Mouse (Mus musculus) lung, embryonic 16.5 days (tissue): ENCODE measurements around the gene Tmem255b. TPM values are rescaled to one million over a fixed set of nuclear protein-coding genes. Genes with fewer than 3 reads are reported as not detected.

Source experiments
- ATAC-seq: fragments of 200-750 bp; cut with Nextera tagmentation; 2 replicates; pipeline ENCODE4 v1.8.0; 2017; ENCODE audit warnings: low read depth, mild to moderate bottlenecking, moderate library complexity
- H3K27ac ChIP-seq: fragments of 300-500 bp; sonication (generic); 2 replicates; pipeline ENCODE4 v1.5.1; 2014; ENCODE audit warnings: mild to moderate bottlenecking, control low read depth, low read length
- H3K27me3 ChIP-seq: fragments of 300-500 bp; sonication (generic); 2 replicates; pipeline ENCODE4 v1.6.1; 2014; ENCODE audit warnings: low read depth, low read length, mixed read lengths; ENCODE audit not compliant: control insufficient read depth, insufficient read depth
- H3K36me3 ChIP-seq: fragments of 300-500 bp; sonication (generic); 2 replicates; pipeline ENCODE4 v1.6.1; 2014; ENCODE audit warnings: low read length; ENCODE audit not compliant: control insufficient read depth, insufficient read depth
- H3K4me1 ChIP-seq: fragments of 300-500 bp; sonication (generic); replicated peaks from 2 replicates; pipeline ENCODE4 v1.6.1; 2014; ENCODE audit warnings: low read length, mixed read lengths; ENCODE audit not compliant: control insufficient read depth, insufficient read depth
- H3K4me2 ChIP-seq: fragments of 300-500 bp; sonication (generic); 2 replicates; pipeline ENCODE4 v1.6.1; 2014; ENCODE audit warnings: low read depth, low read length, control low read depth
- H3K4me3 ChIP-seq: fragments of 300-500 bp; sonication (generic); 2 replicates; pipeline ENCODE4 v1.5.1; 2014; ENCODE audit warnings: mild to moderate bottlenecking, low read length, control low read depth
- H3K9ac ChIP-seq: fragments of 300-500 bp; sonication (generic); 2 replicates; pipeline ENCODE4 v1.6.1; 2014; ENCODE audit warnings: low read length, control low read depth
- H3K9me3 ChIP-seq: fragments of 300-500 bp; sonication (generic); 2 replicates; pipeline ENCODE4 v1.6.1; 2016; ENCODE audit warnings: low read length; ENCODE audit not compliant: control insufficient read depth
- WGBS: fragments of 180-500 bp; shearing (Covaris S2); extraction: QIAGEN DNeasy Blood & Tissue Kit; methylation state at CpG from one replicate; pipeline ENCODE4 v1.1.7; 2014; 5-methylcytosine and 5-hydroxymethylcytosine counted together
- polyA plus RNA-seq: library from polyadenylated mRNA; unstranded; fragments of >200 nt; fragmentation: Nextera tagmentation; extraction: Ambion mirVana; gene quantifications from 2 replicates; pipeline ENCODE4 v1.2.1, GENCODE M21; 2015

The Tmem255b gene
- polyA plus RNA-seq, 1 experiment from 2014 or later, result 0.70 TPM

- Histone ChIP-seq H3K27ac (no peak overlapping the region), H3K4me2 (no peak overlapping the region), H3K9ac (no peak overlapping the region), H3K4me1 (no peaks in the 10 kb centered on the region), H3K9me3 (no peaks in the 10 kb centered on the region), H3K27me3 (peaks cover 17% of the 10 kb centered on the region), H3K4me3 (no peak overlapping the region), H3K36me3 (no peaks in the 10 kb centered on the region)
- ATAC-seq, result no peak
- WGBS, result 61% methylated on average over 5 of the region's 5 CpGs
Measured at GRCm38 (mm10) chr8:13433130-13433529, 1.9 kb upstream of the Tmem255b start.

- Histone ChIP-seq H3K4me2 (no peak overlapping the region), H3K4me3 (no peak overlapping the region), H3K4me1 (no peaks in the 10 kb centered on the region), H3K27me3 (peaks cover 17% of the 10 kb centered on the region), H3K36me3 (no peaks in the 10 kb centered on the region), H3K27ac (no peak overlapping the region), H3K9ac (no peak overlapping the region), H3K9me3 (no peaks in the 10 kb centered on the region)
- 10% methylated on average over 8 of the region's 8 CpGs for WGBS
- ATAC-seq, result no peak
Measured at GRCm38 (mm10) chr8:13436052-13436451, 1.1 kb downstream of the Tmem255b start.

GRCm38 (mm10) chr8:13437531-13437930 is 2.5 kb downstream of the Tmem255b start:
- Histone ChIP-seq H3K36me3 (no peaks in the 10 kb centered on the region), H3K9me3 (no peaks in the 10 kb centered on the region), H3K27me3 (peaks cover 17% of the 10 kb centered on the region), H3K27ac (no peak overlapping the region), H3K4me2 (no peak overlapping the region), H3K4me3 (no peak overlapping the region), H3K4me1 (no peaks in the 10 kb centered on the region), H3K9ac (no peak overlapping the region)
- WGBS, result 72% methylated on average over 2 of the region's 2 CpGs
- no peak for ATAC-seq

- Histone ChIP-seq H3K4me1 (no peaks in the 10 kb centered on the region), H3K4me3 (no peak overlapping the region), H3K27ac (no peak overlapping the region), H3K9me3 (no peaks in the 10 kb centered on the region), H3K4me2 (no peak overlapping the region), H3K9ac (no peak overlapping the region), H3K36me3 (no peaks in the 10 kb centered on the region), H3K27me3 (no peaks in the 10 kb centered on the region)
- ATAC-seq, result no peak
- WGBS, result 72% methylated on average over 2 of the region's 2 CpGs
Measured at GRCm38 (mm10) chr8:13442152-13442551, 7.2 kb downstream of the Tmem255b start.

GRCm38 (mm10) chr8:13446456-13446855 is 11.5 kb downstream of the Tmem255b start:
- no peak for ATAC-seq
- H3K4me2 ChIP-seq, result no peak overlapping the region
- 85% methylated on average over 6 of the region's 6 CpGs for WGBS

GRCm38 (mm10) chr8:13448145-13448544 is 13.2 kb downstream of the Tmem255b start:
- ATAC-seq, result no peak
- Histone ChIP-seq H3K36me3 (no peaks in the 10 kb centered on the region), H3K4me3 (no peak overlapping the region), H3K27me3 (no peaks in the 10 kb centered on the region), H3K4me1 (no peaks in the 10 kb centered on the region), H3K27ac (no peak overlapping the region), H3K9me3 (no peaks in the 10 kb centered on the region), H3K4me2 (no peak overlapping the region), H3K9ac (no peak overlapping the region)
- WGBS, result 54% methylated on average over 4 of the region's 4 CpGs

More at GRCm38 (mm10) chr8:13446456-13446855, 11.5 kb downstream of the Tmem255b start:
- no peak overlapping the region for H3K4me3 ChIP-seq
- no peak overlapping the region for H3K9ac ChIP-seq
- no peak overlapping the region for H3K27ac ChIP-seq
- no peaks in the 10 kb centered on the region for H3K36me3 ChIP-seq
- no peaks in the 10 kb centered on the region for H3K9me3 ChIP-seq
- H3K4me1 ChIP-seq, result no peaks in the 10 kb centered on the region
- H3K27me3 ChIP-seq, result no peaks in the 10 kb centered on the region

GRCm38 (mm10) chr8:13451747-13452277 is 16.8 kb downstream of the Tmem255b start:
- H3K27me3 ChIP-seq, result no peaks in the 10 kb centered on the region
- ATAC-seq, result no peak
- H3K9me3 ChIP-seq, result no peaks in the 10 kb centered on the region
- WGBS, result 61% methylated on average over 6 of the region's 6 CpGs
- H3K4me3 ChIP-seq, result no peak overlapping the region
- H3K4me2 ChIP-seq, result no peak overlapping the region
- no peak overlapping the region for H3K27ac ChIP-seq
- no peaks in the 10 kb centered on the region for H3K36me3 ChIP-seq
- no peak overlapping the region for H3K9ac ChIP-seq
- no peaks in the 10 kb centered on the region for H3K4me1 ChIP-seq

- no peak for ATAC-seq
- Histone ChIP-seq H3K4me2 (no peak overlapping the region), H3K9me3 (no peaks in the 10 kb centered on the region), H3K36me3 (no peaks in the 10 kb centered on the region), H3K9ac (no peak overlapping the region), H3K27me3 (no peaks in the 10 kb centered on the region), H3K27ac (no peak overlapping the region), H3K4me3 (no peak overlapping the region), H3K4me1 (no peaks in the 10 kb centered on the region)
- 59% methylated on average over 8 of the region's 8 CpGs for WGBS
Measured at GRCm38 (mm10) chr8:13454341-13455113, 19.5 kb downstream of the Tmem255b start.

GRCm38 (mm10) chr8:13455295-13455694 is 20.3 kb downstream of the Tmem255b start:
- H3K9ac ChIP-seq, result no peak overlapping the region
- H3K36me3 ChIP-seq, result no peaks in the 10 kb centered on the region
- no peak overlapping the region for H3K4me3 ChIP-seq
- peak; percentile 74 for ATAC-seq
- WGBS, result 19% methylated on average over 2 of the region's 2 CpGs
- no peaks in the 10 kb centered on the region for H3K27me3 ChIP-seq
- no peaks in the 10 kb centered on the region for H3K4me1 ChIP-seq
- H3K9me3 ChIP-seq, result no peaks in the 10 kb centered on the region
- no peak overlapping the region for H3K27ac ChIP-seq
- no peak overlapping the region for H3K4me2 ChIP-seq
